Mouse (Mus musculus) MEL (cell line): ENCODE data around the gene Polr2l.

Experiments used
- CTCF ChIP-seq, 3 experiments: IDR thresholded peaks in 2 of 3; conservative IDR thresholded peaks in 1 of 3; 2 replicates each; pipeline ENCODE4 v1.5.1; 2011 to 2012; ENCODE audit warnings: low read length in 3 of 3, low read depth in 2 of 3, mild to moderate bottlenecking in 2 of 3, improper control_type of control experiment in 1 of 3, inconsistent platforms in 1 of 3, mixed read lengths in 1 of 3, moderate library complexity in 1 of 3; ENCODE audit not compliant: control insufficient read depth in 1 of 3, insufficient read depth in 1 of 3, poor library complexity in 1 of 3, severe bottlenecking in 1 of 3
- E2F4 ChIP-seq: IDR thresholded peaks from 2 replicates; pipeline ENCODE4 v1.6.1; 2011; ENCODE audit warnings: low read depth, low read length, improper control_type of control experiment, borderline replicate concordance
- MAX ChIP-seq: IDR thresholded peaks from 2 replicates; pipeline ENCODE4 v1.6.1; 2011; ENCODE audit warnings: low read length, improper control_type of control experiment
- NELFE ChIP-seq: IDR thresholded peaks from 2 replicates; pipeline ENCODE4 v1.6.1; 2011; ENCODE audit warnings: low read depth, low read length, improper control_type of control experiment
- POLR2A ChIP-seq, 2 experiments: IDR thresholded peaks; 2 replicates each; pipeline ENCODE4 v1.6.1; 2011 to 2012; ENCODE audit warnings: low read length in 2 of 2, mild to moderate bottlenecking in 2 of 2, control low read depth in 1 of 2, improper control_type of control experiment in 1 of 2, low read depth in 1 of 2, moderate library complexity in 1 of 2; ENCODE audit not compliant: control insufficient read depth in 1 of 2, insufficient read depth in 1 of 2, poor library complexity in 1 of 2
- RCOR1 ChIP-seq: IDR thresholded peaks from 2 replicates; pipeline ENCODE4 v1.6.1; 2012; ENCODE audit warnings: low read depth, mild to moderate bottlenecking, inconsistent platforms, low read length, improper control_type of control experiment
- TCF12 ChIP-seq: IDR thresholded peaks from 2 replicates; pipeline ENCODE4 v1.6.1; 2014; ENCODE audit warnings: low read depth, mild to moderate bottlenecking, inconsistent platforms, low read length, improper control_type of control experiment, moderate library complexity
- USF1 ChIP-seq: IDR thresholded peaks from 2 replicates; pipeline ENCODE4 v1.6.1; 2014; ENCODE audit warnings: low read depth, mild to moderate bottlenecking, inconsistent platforms, low read length, improper control_type of control experiment, moderate library complexity
- ZC3H11A ChIP-seq: IDR thresholded peaks from 2 replicates; pipeline ENCODE4 v1.6.1; 2012; ENCODE audit warnings: low read depth, mild to moderate bottlenecking, inconsistent platforms, low read length, improper control_type of control experiment
- ZMIZ1 ChIP-seq: IDR thresholded peaks from 2 replicates; pipeline ENCODE4 v1.6.1; 2012; ENCODE audit warnings: low read depth, mild to moderate bottlenecking, inconsistent platforms, low read length, improper control_type of control experiment, moderate library complexity

- TF ChIP-seq CTCF (IDR thresholded peaks at IDR 0.05 in 2 of 3, conservative IDR thresholded peaks at IDR 0.05 in 1 of 3; ENCODE audit: control insufficient read depth in 1 of 3, insufficient read depth in 1 of 3, low read depth in 2 of 3, low read length in 3 of 3, poor library complexity in 1 of 3, severe bottlenecking in 1 of 3) (no peak), ZC3H11A (no peak), POLR2A (IDR thresholded peaks at IDR 0.05; ENCODE audit: control insufficient read depth in 1 of 2, insufficient read depth in 1 of 2, low read depth in 1 of 2, low read length in 2 of 2, poor library complexity in 1 of 2) (peak; percentile 82 to 86), ZMIZ1 (peak; percentile 75), USF1 (no peak), MAX (peak; percentile 40; the same call in 1 of the 2 replicates), TCF12 (0 out of 2 replicates have a peak, but pooled peaks have one; percentile 19), E2F4 (no peak), RCOR1 (no peak), NELFE (peak; percentile 72)
Measured at GRCm38 (mm10) chr7:141454967-141455551, 19.9 kb downstream of the Polr2l start, which contains the start of gene Pnpla2.
